Mouse (Mus musculus): Measurements from ENCODE around the gene Optn.
"Not testable (repeated sequence)": the region's sequence is repeated elsewhere in the genome, so short reads cannot be mapped to it uniquely, and the experiment has no call there.

Gene Optn

DNA sequence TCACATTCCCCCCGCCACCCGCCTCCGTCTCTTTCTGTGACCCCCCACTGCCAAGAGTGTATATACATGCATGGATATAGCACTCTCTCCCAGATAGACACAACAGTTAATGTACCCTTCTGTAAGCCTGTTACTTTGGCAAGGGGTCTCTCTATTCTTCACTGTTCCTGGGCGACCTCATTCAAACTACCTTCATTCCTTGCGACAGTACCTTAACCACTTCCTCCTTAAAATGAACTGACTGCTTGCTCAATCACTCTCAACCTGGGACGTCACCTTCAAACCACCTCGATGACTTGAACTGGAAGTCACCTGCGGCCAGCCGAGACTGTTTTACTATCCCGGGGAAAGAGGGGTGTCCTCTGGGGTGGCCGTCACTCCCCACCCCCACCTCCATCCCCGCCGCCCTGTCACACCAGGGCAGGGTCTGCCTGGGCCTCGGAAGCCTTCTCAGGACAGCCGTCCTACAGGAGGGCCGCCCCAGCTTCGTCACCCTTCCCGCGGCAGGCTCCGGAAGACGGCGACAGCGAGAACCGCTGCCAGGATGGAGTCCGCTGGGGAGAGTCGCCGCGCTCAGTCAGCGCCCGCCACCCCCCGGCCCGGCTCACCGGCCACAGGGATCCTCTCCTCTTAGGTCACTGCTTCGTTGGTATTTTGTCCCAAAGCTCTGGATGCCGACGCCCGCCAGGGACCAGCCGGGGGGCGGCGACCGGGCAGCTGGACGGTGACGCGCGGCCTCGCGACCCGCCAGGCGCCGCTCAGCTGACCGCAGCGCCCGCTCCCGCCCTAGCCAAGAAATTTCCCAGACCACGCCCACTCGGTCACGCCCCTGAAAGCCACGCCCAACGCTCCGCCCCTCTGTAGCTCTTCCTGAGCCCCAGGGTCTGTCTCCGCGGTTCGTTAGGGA, at the start of gene Optn:
Optn (minus strand) TSS at position 753 of the 907 bp plus-strand sequence.
- peak; percentile 91 to 92 for DNase-seq

- peak in 1 of 2 experiments; percentile 25 for DNase-seq
Measured at GRCm38 (mm10) chr2:5112785-5113291, 49.0 kb upstream of the Optn start.

GRCm38 (mm10) chr2:5102891-5103290, 39.0 kb upstream of the Optn start:
- DNase-seq: peak in 1 of 2 experiments; percentile 14

- DNase-seq: no peak
Measured at GRCm38 (mm10) chr2:5101743-5102245, 37.9 kb upstream of the Optn start.

DNA sequence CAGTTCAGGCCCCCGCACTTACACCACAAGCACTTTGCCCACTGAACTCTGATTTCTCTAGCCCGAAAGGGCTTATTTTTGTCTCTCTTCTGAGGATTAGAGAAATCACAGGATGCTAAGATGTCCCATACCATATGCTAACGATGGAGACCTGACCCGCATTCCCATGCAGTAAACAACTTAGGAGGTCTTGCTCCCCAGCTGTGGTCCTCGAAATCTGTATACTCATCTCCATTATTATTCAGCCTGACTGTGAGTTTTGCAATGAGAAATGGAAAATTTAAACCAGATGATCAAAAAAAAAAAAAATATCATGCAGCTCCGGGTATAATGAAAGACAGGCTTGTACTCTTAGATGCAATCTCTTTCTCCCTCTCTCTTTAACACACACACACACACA, 35.3 kb upstream of the Optn start:
- no peak for DNase-seq

GRCm38 (mm10) chr2:5097786-5098445, 34.1 kb upstream of the Optn start:
- no peak for DNase-seq

- no peak for DNase-seq
Measured at GRCm38 (mm10) chr2:5095316-5095715, 31.5 kb upstream of the Optn start.

DNA sequence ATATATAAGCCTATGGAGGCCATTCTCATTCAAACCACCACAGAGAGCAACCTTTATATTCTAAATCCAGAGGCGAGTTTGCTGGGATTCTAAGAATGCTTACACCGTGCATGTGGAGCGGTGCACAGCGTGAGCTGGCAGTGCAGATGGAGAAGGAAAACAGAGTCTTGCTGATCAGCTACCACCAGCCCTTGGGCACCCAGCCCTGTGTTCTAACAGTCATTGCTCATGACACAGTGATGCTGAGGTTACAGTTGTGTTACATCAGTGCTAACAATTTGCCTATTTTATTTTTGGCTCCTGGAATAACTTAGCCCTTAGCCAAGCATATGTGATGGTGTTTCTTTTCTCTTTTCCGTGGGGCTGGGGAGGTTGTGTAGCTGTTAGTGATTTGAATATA, 31.0 kb upstream of the Optn start:
- DNase-seq: no peak

DNA sequence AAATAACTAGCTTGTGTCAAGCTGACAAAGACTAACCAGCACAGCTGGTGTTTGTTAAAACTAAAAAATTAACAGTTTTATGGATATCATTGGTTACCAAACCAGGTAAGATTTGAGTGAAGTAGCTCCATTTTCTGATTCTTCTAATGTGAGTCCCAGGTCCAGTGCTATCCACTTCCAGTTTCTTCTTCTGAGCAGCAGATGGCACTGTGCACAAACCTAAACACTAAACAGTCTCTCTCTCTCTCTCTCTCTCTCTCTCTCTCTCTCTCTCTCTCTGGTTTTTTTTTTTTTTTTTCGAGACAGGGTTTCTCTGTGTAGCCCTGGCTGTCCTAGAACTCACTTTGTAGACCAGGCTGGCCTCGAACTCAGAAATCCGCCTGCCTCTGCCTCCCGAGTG, 26.5 kb upstream of the Optn start:
- DNase-seq: peak in 1 of 2 experiments; percentile 16

DNA sequence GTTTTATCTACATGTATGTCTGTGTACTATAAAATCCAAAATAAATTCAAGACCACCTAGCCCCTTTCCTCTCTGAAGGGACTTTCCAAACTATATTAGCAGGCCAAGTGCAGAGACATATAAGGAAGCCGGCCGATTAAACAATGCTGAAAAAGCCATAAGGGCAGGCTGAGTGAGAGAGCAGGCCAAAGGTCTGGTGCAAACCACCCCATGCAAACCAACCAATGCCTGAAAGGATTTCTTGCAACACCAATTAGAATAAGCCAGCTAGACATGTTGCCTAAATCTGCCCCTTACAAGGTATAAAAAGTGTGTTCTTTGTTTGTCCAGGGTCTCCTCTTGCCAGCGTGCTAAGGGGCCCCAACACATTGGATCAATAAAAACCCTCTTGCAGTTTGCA, 23.8 kb upstream of the Optn start:
- no peak for DNase-seq

DNA sequence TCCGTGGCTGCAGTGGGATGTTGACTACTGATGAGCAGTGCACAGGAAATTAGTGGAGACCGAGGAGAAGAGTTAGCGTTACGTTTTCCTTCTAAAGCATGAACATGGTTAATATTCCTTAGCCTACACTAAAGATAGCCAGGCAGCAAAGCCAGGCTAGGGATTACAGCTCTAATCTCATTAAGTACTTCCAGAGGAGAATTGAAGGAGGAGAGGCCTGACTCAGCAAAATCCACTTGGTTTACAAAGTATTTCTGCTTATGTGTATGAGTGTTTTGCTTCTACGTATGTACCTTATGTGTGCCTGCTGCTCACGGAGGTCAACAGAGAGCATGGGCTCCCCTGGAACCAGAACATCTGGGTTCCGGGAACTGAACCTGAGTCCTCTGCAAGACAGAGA, 19.9 kb upstream of the Optn start:
- DNase-seq: no peak

DNA sequence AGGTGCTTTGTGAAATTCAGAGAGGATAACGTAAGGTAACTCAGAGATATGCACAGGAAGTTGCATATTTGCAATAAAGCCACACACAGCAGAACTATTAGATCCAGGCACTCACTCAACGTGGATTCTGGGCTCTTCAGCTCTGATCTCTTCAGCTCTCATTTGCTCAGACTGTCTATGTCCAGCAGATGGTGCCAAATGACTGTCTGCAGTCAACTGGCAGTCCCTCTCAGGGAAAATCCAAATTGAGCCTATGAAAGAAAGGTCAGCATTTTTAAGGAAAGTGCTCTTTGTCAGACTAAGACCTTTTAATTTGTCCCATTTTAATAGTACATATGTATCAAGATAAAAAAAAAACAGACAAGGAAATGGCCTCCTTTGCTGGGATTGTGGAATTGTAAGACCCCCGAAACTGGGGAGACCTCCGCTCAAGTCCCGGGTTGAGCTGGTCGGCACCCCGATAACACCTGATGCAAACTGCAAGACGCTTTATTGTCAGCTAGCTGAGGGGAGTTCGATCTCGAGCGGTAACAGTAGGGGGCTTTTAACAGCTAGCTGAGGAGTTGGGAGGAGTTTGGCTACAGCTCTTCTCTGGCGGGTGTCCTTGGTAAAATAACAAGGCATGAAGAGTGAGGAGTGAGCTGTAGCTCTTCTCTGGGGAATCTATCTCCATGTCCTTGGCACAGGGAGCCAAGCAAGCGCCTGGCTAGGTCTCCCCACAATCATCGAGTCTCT, 16.4 kb upstream of the Optn start:
- peak in 1 of 2 experiments; percentile 49 for DNase-seq

- no peak for DNase-seq
Measured at GRCm38 (mm10) chr2:5077937-5078336, 14.1 kb upstream of the Optn start.

DNA sequence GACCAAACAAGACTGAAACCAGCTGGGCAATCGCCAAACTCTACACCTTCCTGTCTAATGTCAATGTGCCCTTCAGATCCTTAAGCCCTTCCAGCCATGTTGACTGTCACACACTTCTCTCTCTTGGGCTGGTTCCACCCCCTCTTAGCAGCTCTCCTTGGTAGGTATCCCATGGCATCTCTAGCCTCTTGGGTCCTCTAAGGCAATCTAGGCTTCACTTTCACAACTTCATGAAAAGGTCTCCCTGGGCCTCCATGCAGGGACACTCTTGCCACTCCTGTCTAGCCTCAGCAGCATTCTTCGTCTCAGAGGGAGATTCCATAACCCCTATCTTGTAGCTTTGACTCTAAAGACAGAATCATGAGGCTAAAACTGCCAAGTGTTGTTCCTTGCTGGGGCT, 13.6 kb upstream of the Optn start:
- no peak for DNase-seq

- DNase-seq: no peak
Measured at GRCm38 (mm10) chr2:5075856-5076255, 12.0 kb upstream of the Optn start.

DNA sequence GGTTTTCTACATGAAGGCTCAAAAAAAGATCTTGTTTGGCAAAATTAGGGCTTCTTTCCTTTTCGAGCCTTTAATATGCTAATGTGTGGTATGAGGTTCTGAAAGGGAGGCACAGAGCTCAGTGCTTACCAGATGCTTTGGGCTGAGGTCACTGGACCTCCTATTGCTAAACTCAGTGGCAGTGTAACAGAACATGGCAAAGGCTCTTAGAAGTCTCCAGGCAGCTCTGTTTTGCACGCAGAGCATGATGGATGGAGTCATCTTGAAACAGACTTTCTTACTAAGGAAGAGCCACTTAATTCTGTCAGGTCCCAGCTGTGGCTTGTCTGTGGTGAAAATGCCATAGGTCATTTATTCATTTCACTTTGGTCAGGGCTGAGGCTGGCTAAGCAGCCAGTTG, 11.6 kb upstream of the Optn start:
- no peak for DNase-seq

GRCm38 (mm10) chr2:5073785-5074184, 9.9 kb upstream of the Optn start:
- DNase-seq: no peak

DNA sequence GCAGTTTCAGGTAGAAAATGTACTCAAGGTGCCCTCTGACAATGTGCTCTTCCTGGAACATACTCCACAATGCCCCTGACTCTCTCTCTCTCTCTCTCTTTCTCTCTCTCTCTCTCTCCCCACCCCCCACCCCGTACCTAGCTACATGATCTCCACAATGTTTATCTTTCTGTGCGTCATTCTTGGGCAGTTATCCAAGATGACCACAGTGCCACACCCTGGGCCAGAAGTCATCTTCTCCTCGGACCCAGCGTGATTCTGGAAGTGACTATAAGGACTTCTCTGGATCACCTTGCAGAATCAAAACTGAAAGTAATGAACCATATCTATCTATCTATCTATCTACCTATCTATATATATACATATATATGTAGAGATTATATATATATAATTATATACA, 4.1 kb upstream of the Optn start:
- no peak for DNase-seq

- not testable (repeated sequence) for DNase-seq
Measured at GRCm38 (mm10) chr2:5067254-5067653, 3.4 kb upstream of the Optn start.

DNA sequence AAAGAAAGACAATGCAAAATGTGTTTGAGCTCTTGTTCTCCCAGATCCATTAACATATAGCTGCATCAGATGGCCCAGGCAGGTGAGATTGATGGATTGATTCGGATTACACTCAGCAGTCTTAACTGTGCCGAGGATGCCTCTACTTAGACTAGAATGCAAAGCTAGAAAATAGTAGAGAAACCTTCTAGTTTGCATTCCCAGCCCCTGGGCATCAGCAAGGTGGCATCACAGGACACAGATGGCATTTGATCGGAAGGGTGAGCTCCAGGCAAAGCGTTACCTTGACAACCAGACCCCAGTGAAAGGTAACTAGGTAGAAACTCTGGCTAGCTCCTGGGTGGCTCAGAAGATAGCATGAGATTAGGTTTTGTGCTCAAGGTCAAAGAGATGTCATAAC, 396 bp upstream of the Optn start:
- DNase-seq: no peak

GRCm38 (mm10) chr2:5062496-5063298, 1.2 kb downstream of the Optn start:
- no peak for DNase-seq

DNA sequence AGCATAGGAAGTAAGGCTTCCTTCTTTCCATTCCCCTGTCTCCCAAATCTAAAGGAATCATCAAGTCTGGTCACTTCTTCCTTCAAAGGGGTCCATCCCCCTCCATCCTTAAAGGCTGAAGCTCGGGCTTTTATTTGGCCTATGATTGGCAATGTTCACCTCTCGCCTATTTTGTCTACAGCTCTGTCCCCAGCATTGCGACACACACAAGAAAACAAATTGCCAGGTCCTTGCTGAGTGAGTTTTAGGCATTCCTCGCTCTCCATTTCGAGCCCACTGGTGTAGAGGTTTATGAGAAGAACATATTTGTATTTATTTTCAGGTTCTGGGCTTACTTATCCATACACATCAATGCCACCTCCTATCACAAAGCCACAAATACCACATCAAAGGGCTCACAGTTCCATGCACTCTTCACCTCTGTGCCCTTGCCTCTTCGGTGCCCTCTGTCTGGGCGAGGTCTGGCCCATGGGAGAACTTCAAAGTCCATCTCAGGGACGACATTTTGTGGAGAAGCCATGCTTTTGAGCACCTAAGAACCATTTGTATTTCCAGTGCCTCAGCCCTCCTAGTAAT, 2.6 kb downstream of the Optn start:
- DNase-seq: no peak
